Mouse (Mus musculus): ENCODE results near the gene Slc35e3.

DNA sequence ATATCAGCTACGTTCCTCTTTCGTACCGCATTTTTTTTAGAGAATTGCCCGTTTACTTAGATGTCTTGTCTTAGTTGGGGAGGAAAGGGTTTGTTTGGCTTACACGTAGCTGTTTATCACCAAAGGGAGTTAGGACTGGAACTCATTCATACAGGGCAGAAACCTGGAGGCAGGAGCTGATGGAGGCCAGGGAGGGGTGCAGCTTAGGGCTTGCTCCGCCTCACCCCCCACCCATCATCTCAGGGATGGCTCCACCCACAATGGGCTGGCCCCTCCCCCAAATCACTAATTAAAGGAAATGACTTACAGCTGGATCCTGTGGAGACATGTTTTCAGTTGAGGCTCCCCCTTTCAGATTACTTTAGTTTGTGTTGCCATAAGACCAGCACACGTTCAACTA, 1.5 kb upstream of the Slc35e3 start:
- no peak for TF ChIP-seq EP300 (IDR thresholded peaks at IDR 0.05; ENCODE audit: low read depth)
- no peak for TF ChIP-seq CTCF (IDR thresholded peaks at IDR 0.05; ENCODE audit: low read depth)

Measured in liver, postnatal 0 days (tissue).